Mouse (Mus musculus) liver, embryonic 16.5 days (tissue): Measurements from ENCODE around the gene Gm10320. TPM values are rescaled to one million over a fixed set of nuclear protein-coding genes. Genes with fewer than 3 reads are reported as not detected.

Source experiments
- ATAC-seq: fragments of 200-750 bp; cut with Nextera tagmentation; 2 replicates; pipeline ENCODE4 v1.8.0; 2017; ENCODE audit warnings: low read depth, mild to moderate bottlenecking, moderate number of reproducible peaks, moderate library complexity
- H3K27ac ChIP-seq: fragments of 300-500 bp; sonication (generic); 2 replicates; pipeline ENCODE4 v1.5.1; 2014; ENCODE audit warnings: mild to moderate bottlenecking, low read length
- H3K27me3 ChIP-seq: fragments of 300-500 bp; sonication (generic); 2 replicates; pipeline ENCODE4 v1.6.1; 2014; ENCODE audit warnings: low read depth, low read length, mixed read lengths; ENCODE audit not compliant: control insufficient read depth, insufficient read depth
- H3K36me3 ChIP-seq: fragments of 300-500 bp; sonication (generic); 2 replicates; pipeline ENCODE4 v1.6.1; 2014; ENCODE audit warnings: mild to moderate bottlenecking; ENCODE audit not compliant: control insufficient read depth, insufficient read depth
- H3K4me1 ChIP-seq: fragments of 300-500 bp; sonication (generic); 2 replicates; pipeline ENCODE4 v1.6.1; 2014; ENCODE audit warnings: low read depth, low read length, mixed read lengths; ENCODE audit not compliant: control insufficient read depth
- H3K4me2 ChIP-seq: fragments of 300-500 bp; sonication (generic); 2 replicates; pipeline ENCODE4 v1.6.1; 2014; ENCODE audit warnings: low read depth, low read length, mixed read lengths
- H3K4me3 ChIP-seq: fragments of 300-500 bp; sonication (generic); 2 replicates; pipeline ENCODE4 v1.5.1; 2014; ENCODE audit warnings: low read depth, mild to moderate bottlenecking, low read length
- H3K9ac ChIP-seq: fragments of 300-500 bp; sonication (generic); 2 replicates; pipeline ENCODE4 v1.6.1; 2014; ENCODE audit warnings: low read depth, low read length
- H3K9me3 ChIP-seq: fragments of 300-500 bp; sonication (generic); replicated peaks from 2 replicates; pipeline ENCODE4 v1.6.1; 2016; ENCODE audit warnings: low read length; ENCODE audit not compliant: control insufficient read depth
- WGBS: fragments of 180-500 bp; shearing (Covaris S2); extraction: QIAGEN DNeasy Blood & Tissue Kit; methylation state at CpG from one replicate; pipeline ENCODE4 v1.1.7; 2014; ENCODE audit not compliant: insufficient replicate concordance; 5-methylcytosine and 5-hydroxymethylcytosine counted together
- polyA plus RNA-seq: library from polyadenylated mRNA; unstranded; fragments of >200 nt; fragmentation: Nextera tagmentation; extraction: Ambion mirVana; gene quantifications from 2 replicates; pipeline ENCODE4 v1.2.1, GENCODE M21; 2015

Gm10320 gene
- 0.84 and 1.1 TPM in 2 replicates for polyA plus RNA-seq

- Histone ChIP-seq H3K4me1 (no peaks in the 10 kb centered on the region), H3K27ac (no peak within 1 kb of the TSS), H3K36me3 (no peaks in the 10 kb centered on the region), H3K9ac (no peak within 1 kb of the TSS), H3K9me3 (no peaks in the 10 kb centered on the region), H3K4me2 (no peak within 1 kb of the TSS), H3K4me3 (no peak within 1 kb of the TSS), H3K27me3 (no peaks in the 10 kb centered on the region)
- WGBS: 59% methylated on average over 3 of the region's 3 CpGs
- no peak for ATAC-seq
Measured at GRCm38 (mm10) chr13:98491909-98492308, at the start of gene Gm10320. Gene Gm10320 (minus strand): TSS chr13:98492001.

- no peaks in the 10 kb centered on the region for H3K4me1 ChIP-seq
- 52% methylated on average over 2 of the region's 2 CpGs for WGBS
- H3K4me2 ChIP-seq: no peak overlapping the region
- no peak for ATAC-seq
- no peak overlapping the region for H3K9ac ChIP-seq
- H3K9me3 ChIP-seq: no peaks in the 10 kb centered on the region
- H3K4me3 ChIP-seq: no peak overlapping the region
- H3K36me3 ChIP-seq: no peaks in the 10 kb centered on the region
- no peak overlapping the region for H3K27ac ChIP-seq
- H3K27me3 ChIP-seq: no peaks in the 10 kb centered on the region
Measured at GRCm38 (mm10) chr13:98541601-98542000, 49.8 kb upstream of the Gm10320 start.

- WGBS: 57% methylated on average over 3 of the region's 3 CpGs
- Histone ChIP-seq H3K4me1 (no peaks in the 10 kb centered on the region), H3K27me3 (no peaks in the 10 kb centered on the region), H3K4me3 (no peak overlapping the region), H3K4me2 (no peak overlapping the region), H3K9me3 (no peaks in the 10 kb centered on the region), H3K36me3 (no peaks in the 10 kb centered on the region), H3K9ac (no peak overlapping the region), H3K27ac (no peak overlapping the region)
- ATAC-seq: no peak
Measured at GRCm38 (mm10) chr13:98540206-98540605, 48.4 kb upstream of the Gm10320 start.

GRCm38 (mm10) chr13:98539311-98539710 is 47.5 kb upstream of the Gm10320 start:
- Histone ChIP-seq H3K27me3 (no peaks in the 10 kb centered on the region), H3K4me1 (no peaks in the 10 kb centered on the region), H3K4me3 (no peak overlapping the region), H3K9me3 (no peaks in the 10 kb centered on the region), H3K9ac (no peak overlapping the region), H3K36me3 (no peaks in the 10 kb centered on the region), H3K27ac (no peak overlapping the region), H3K4me2 (no peak overlapping the region)
- peak; percentile 55; the same call in 1 of the 2 replicates for ATAC-seq
- 49% methylated on average over 7 of the region's 7 CpGs for WGBS

GRCm38 (mm10) chr13:98538587-98538986 is 46.8 kb upstream of the Gm10320 start:
- H3K4me1 ChIP-seq: no peaks in the 10 kb centered on the region
- no peak overlapping the region for H3K9ac ChIP-seq
- H3K9me3 ChIP-seq: no peaks in the 10 kb centered on the region
- WGBS: 58% methylated on average over 5 of the region's 5 CpGs
- no peak for ATAC-seq
- no peak overlapping the region for H3K27ac ChIP-seq
- no peaks in the 10 kb centered on the region for H3K27me3 ChIP-seq
- H3K4me3 ChIP-seq: no peak overlapping the region
- no peak overlapping the region for H3K4me2 ChIP-seq
- H3K36me3 ChIP-seq: no peaks in the 10 kb centered on the region

- no peak overlapping the region for H3K4me3 ChIP-seq
- no peaks in the 10 kb centered on the region for H3K36me3 ChIP-seq
- H3K4me2 ChIP-seq: no peak overlapping the region
- H3K27me3 ChIP-seq: no peaks in the 10 kb centered on the region; the same call in 1 of the 2 replicates
- H3K4me1 ChIP-seq: no peaks in the 10 kb centered on the region
- no peak overlapping the region for H3K9ac ChIP-seq
- ATAC-seq: no peak
- H3K9me3 ChIP-seq: no peaks in the 10 kb centered on the region
- 29% methylated on average over 2 of the region's 2 CpGs for whole genome bisulfite sequencing
- no peak overlapping the region for H3K27ac ChIP-seq
Measured at GRCm38 (mm10) chr13:98534913-98535262, 43.1 kb upstream of the Gm10320 start.

GRCm38 (mm10) chr13:98534190-98534912 is 42.5 kb upstream of the Gm10320 start:
- Histone ChIP-seq H3K9ac (no peak overlapping the region), H3K27ac (no peak overlapping the region), H3K9me3 (no peaks in the 10 kb centered on the region), H3K27me3 (no peaks in the 10 kb centered on the region; the same call in 1 of the 2 replicates), H3K4me1 (no peaks in the 10 kb centered on the region), H3K4me3 (no peak overlapping the region), H3K4me2 (no peak overlapping the region), H3K36me3 (no peaks in the 10 kb centered on the region)
- no peak for ATAC-seq
- WGBS: 35% methylated on average over 18 of the region's 18 CpGs

GRCm38 (mm10) chr13:98533415-98533814 is 41.6 kb upstream of the Gm10320 start:
- H3K4me2 ChIP-seq: no peak overlapping the region
- H3K4me1 ChIP-seq: no peaks in the 10 kb centered on the region
- H3K27ac ChIP-seq: no peak overlapping the region
- no peak overlapping the region for H3K9ac ChIP-seq
- WGBS: 47% methylated on average over 9 of the region's 9 CpGs
- no peak overlapping the region for H3K4me3 ChIP-seq
- ATAC-seq: no peak
- H3K27me3 ChIP-seq: no peaks in the 10 kb centered on the region; the same call in 1 of the 2 replicates
- H3K36me3 ChIP-seq: no peaks in the 10 kb centered on the region
- no peaks in the 10 kb centered on the region for H3K9me3 ChIP-seq

- no peak overlapping the region for H3K9ac ChIP-seq
- H3K4me3 ChIP-seq: no peak overlapping the region
- H3K36me3 ChIP-seq: no peaks in the 10 kb centered on the region
- no peaks in the 10 kb centered on the region for H3K4me1 ChIP-seq
- H3K4me2 ChIP-seq: no peak overlapping the region
- H3K9me3 ChIP-seq: no peaks in the 10 kb centered on the region
- ATAC-seq: no peak
- no peak overlapping the region for H3K27ac ChIP-seq
- H3K27me3 ChIP-seq: no peaks in the 10 kb centered on the region; the same call in 1 of the 2 replicates
- WGBS: 54% methylated on average over 12 of the region's 12 CpGs
Measured at GRCm38 (mm10) chr13:98532699-98533375, 41.0 kb upstream of the Gm10320 start.
